Mouse (Mus musculus) liver, embryonic 11.5 days (tissue): ENCODE measurements around the gene Atp8b2. TPM values are rescaled to one million over a fixed set of nuclear protein-coding genes. Genes with fewer than 3 reads are reported as not detected.

Source experiments
- ATAC-seq: fragments of 200-750 bp; cut with Nextera tagmentation; replicated peaks from 2 replicates; pipeline ENCODE4 v1.8.0; 2017; ENCODE audit warnings: moderate number of reproducible peaks, mild to moderate bottlenecking, moderate TSS enrichment, moderate library complexity; ENCODE audit not compliant: low FRiP score
- DNase-seq: peaks from one replicate; pipeline ENCODE4 v3.0.0-alpha.2; 2017; ENCODE audit warnings: low spot score
- H3K27ac ChIP-seq: fragments of 300-500 bp; sonication (generic); 2 replicates; pipeline ENCODE4 v1.5.1; 2014; ENCODE audit warnings: mild to moderate bottlenecking, low read depth, low read length, control low read depth
- H3K27me3 ChIP-seq: fragments of 300-500 bp; sonication (generic); replicated peaks from 2 replicates; pipeline ENCODE4 v1.6.1; 2014; ENCODE audit warnings: low read length, mixed read lengths; ENCODE audit not compliant: control insufficient read depth, insufficient read depth
- H3K36me3 ChIP-seq: fragments of 300-500 bp; sonication (generic); 2 replicates; pipeline ENCODE4 v1.6.1; 2014; ENCODE audit warnings: mild to moderate bottlenecking, low read length, moderate library complexity, mixed read lengths; ENCODE audit not compliant: control insufficient read depth, insufficient read depth
- H3K4me1 ChIP-seq: fragments of 300-500 bp; sonication (generic); replicated peaks from 2 replicates; pipeline ENCODE4 v1.6.1; 2014; ENCODE audit warnings: low read length, mixed read lengths; ENCODE audit not compliant: control insufficient read depth, insufficient read depth
- H3K4me2 ChIP-seq: fragments of 300-500 bp; sonication (generic); 2 replicates; pipeline ENCODE4 v1.6.1; 2014; ENCODE audit warnings: mild to moderate bottlenecking, control low read depth, moderate library complexity
- H3K4me3 ChIP-seq: fragments of 300-500 bp; sonication (generic); 2 replicates; pipeline ENCODE4 v1.5.1; 2014; ENCODE audit warnings: low read depth, low read length, control low read depth
- H3K9ac ChIP-seq: fragments of 300-500 bp; sonication (generic); 2 replicates; pipeline ENCODE4 v1.6.1; 2014; ENCODE audit warnings: low read depth, low read length, control low read depth
- H3K9me3 ChIP-seq: fragments of 300-500 bp; sonication (generic); 2 replicates; pipeline ENCODE4 v1.6.1; 2016; ENCODE audit warnings: low read length, inconsistent platforms, mixed read lengths; ENCODE audit not compliant: control insufficient read depth
- WGBS: fragments of 180-500 bp; shearing (Covaris S2); extraction: QIAGEN DNeasy Blood & Tissue Kit; methylation state at CpG from one replicate; pipeline ENCODE4 v1.1.7; 2014; 5-methylcytosine and 5-hydroxymethylcytosine counted together
- polyA plus RNA-seq: library from polyadenylated mRNA; unstranded; fragments of >200 nt; fragmentation: Nextera tagmentation; extraction: Ambion mirVana; gene quantifications from 2 replicates; pipeline ENCODE4 v1.2.1, GENCODE M21; 2014

Atp8b2 gene
- polyA plus RNA-seq, 1 experiment from 2014 or later: 9.1 TPM

GRCm38 (mm10) chr3:89917408-89917807 is 45.9 kb downstream of the Atp8b2 start:
- no peaks in the 10 kb centered on the region for H3K36me3 ChIP-seq
- ATAC-seq (no peak), DNase-seq (no peak)
- WGBS: 49% methylated on average over 3 of the region's 3 CpGs
- H3K27ac ChIP-seq: no peak overlapping the region
- no peak overlapping the region for H3K4me2 ChIP-seq
- no peak overlapping the region for H3K9ac ChIP-seq
- H3K4me3 ChIP-seq: no peak overlapping the region
- H3K4me1 ChIP-seq: no peaks in the 10 kb centered on the region
- peaks cover 17% of the 10 kb centered on the region for H3K27me3 ChIP-seq
- H3K9me3 ChIP-seq: no peaks in the 10 kb centered on the region

- peaks cover 23% of the 10 kb centered on the region for H3K27me3 ChIP-seq
- no peaks in the 10 kb centered on the region for H3K4me1 ChIP-seq
- H3K27ac ChIP-seq: no peak overlapping the region
- no peak overlapping the region for H3K9ac ChIP-seq
- no peak overlapping the region for H3K4me2 ChIP-seq
- H3K36me3 ChIP-seq: no peaks in the 10 kb centered on the region
- 70% methylated on average over 1 of the region's 1 CpGs for WGBS
- H3K4me3 ChIP-seq: no peak overlapping the region
- ATAC-seq (no peak), DNase-seq (no peak)
- H3K9me3 ChIP-seq: no peaks in the 10 kb centered on the region
These were observed 46.7 kb downstream of the Atp8b2 start for GRCm38 (mm10) chr3:89916622-89917021.

- Histone ChIP-seq H3K27me3 (peaks cover 23% of the 10 kb centered on the region), H3K36me3 (no peaks in the 10 kb centered on the region), H3K4me2 (no peak overlapping the region), H3K4me3 (no peak overlapping the region), H3K9ac (no peak overlapping the region), H3K4me1 (peaks cover 1% of the 10 kb centered on the region; the same call in 1 of the 2 replicates), H3K27ac (no peak overlapping the region), H3K9me3 (no peaks in the 10 kb centered on the region)
- no peak for DNase-seq
- 30% methylated on average over 4 of the region's 4 CpGs for WGBS
- ATAC-seq: no peak
These were observed 48.6 kb downstream of the Atp8b2 start for GRCm38 (mm10) chr3:89914700-89915099.

GRCm38 (mm10) chr3:89912543-89913391 is 50.5 kb downstream of the Atp8b2 start, which contains the start of gene Il6ra:
Gene Il6ra, minus strand, starts transcription at chr3:89913196.
- peak; percentile 76 for ATAC-seq
- no peaks in the 10 kb centered on the region for H3K36me3 ChIP-seq
- peak within 1 kb of the TSS; percentile 57 for H3K4me3 ChIP-seq
- H3K4me1 ChIP-seq: peaks cover 3% of the 10 kb centered on the region; the same call in 1 of the 2 replicates
- H3K27ac ChIP-seq: no peak within 1 kb of the TSS
- H3K9me3 ChIP-seq: no peaks in the 10 kb centered on the region
- peaks cover 28% of the 10 kb centered on the region for H3K27me3 ChIP-seq
- peak within 1 kb of the TSS; percentile 98 for H3K4me2 ChIP-seq
- 1% methylated on average over 75 of the region's 75 CpGs for WGBS
- peak; percentile 75 for DNase-seq
- peak within 1 kb of the TSS; percentile 44 for H3K9ac ChIP-seq

- Histone ChIP-seq H3K9ac (0 out of 2 replicates have a peak overlapping the region, but pooled peaks have one; percentile 44), H3K36me3 (no peaks in the 10 kb centered on the region), H3K4me2 (peak overlapping the region; percentile 98), H3K27me3 (peaks cover 28% of the 10 kb centered on the region), H3K4me1 (peaks cover 3% of the 10 kb centered on the region; the same call in 1 of the 2 replicates), H3K27ac (no peak overlapping the region), H3K9me3 (no peaks in the 10 kb centered on the region), H3K4me3 (peak overlapping the region; percentile 57)
- DNase-seq (no peak), ATAC-seq (peak; percentile 26; the same call in 1 of the 2 replicates)
- WGBS: 38% methylated on average over 6 of the region's 6 CpGs
These were observed 51.2 kb downstream of the Atp8b2 start for GRCm38 (mm10) chr3:89912108-89912542.

- DNase-seq (no peak), ATAC-seq (no peak)
- no peak overlapping the region for H3K9ac ChIP-seq
- peaks cover 28% of the 10 kb centered on the region for H3K27me3 ChIP-seq
- H3K36me3 ChIP-seq: no peaks in the 10 kb centered on the region
- H3K4me2 ChIP-seq: no peak overlapping the region
- H3K9me3 ChIP-seq: no peaks in the 10 kb centered on the region
- no peak overlapping the region for H3K27ac ChIP-seq
- no peak overlapping the region for H3K4me3 ChIP-seq
- 52% methylated on average over 3 of the region's 3 CpGs for WGBS
- peaks cover 3% of the 10 kb centered on the region; the same call in 1 of the 2 replicates for H3K4me1 ChIP-seq
These were observed 52.1 kb downstream of the Atp8b2 start for GRCm38 (mm10) chr3:89911207-89911606.

GRCm38 (mm10) chr3:89909703-89910542 is 53.4 kb downstream of the Atp8b2 start:
- WGBS: 61% methylated on average over 5 of the region's 5 CpGs
- H3K9ac ChIP-seq: no peak overlapping the region
- H3K27ac ChIP-seq: no peak overlapping the region
- no peak for ATAC-seq
- no peak overlapping the region for H3K4me2 ChIP-seq
- H3K4me3 ChIP-seq: no peak overlapping the region
- H3K4me1 ChIP-seq: peaks cover 3% of the 10 kb centered on the region
- no peaks in the 10 kb centered on the region for H3K9me3 ChIP-seq
- H3K27me3 ChIP-seq: peaks cover 28% of the 10 kb centered on the region
- no peak for DNase-seq
- H3K36me3 ChIP-seq: no peaks in the 10 kb centered on the region

GRCm38 (mm10) chr3:89908836-89909235 is 54.5 kb downstream of the Atp8b2 start:
- H3K9me3 ChIP-seq: no peaks in the 10 kb centered on the region
- H3K4me1 ChIP-seq: peaks cover 3% of the 10 kb centered on the region
- WGBS: 70% methylated on average over 6 of the region's 6 CpGs
- no peak for DNase-seq
- no peak overlapping the region for H3K4me3 ChIP-seq
- H3K4me2 ChIP-seq: no peak overlapping the region
- ATAC-seq: no peak
- H3K9ac ChIP-seq: no peak overlapping the region
- H3K27me3 ChIP-seq: peaks cover 23% of the 10 kb centered on the region
- no peaks in the 10 kb centered on the region for H3K36me3 ChIP-seq
- no peak overlapping the region for H3K27ac ChIP-seq
